Mouse (Mus musculus) C2C12 (cell line): Measurements from ENCODE around the gene Rpl19.

Experiments used
- CTCF ChIP-seq: IDR thresholded peaks from one replicate; pipeline ENCODE4 v1.5.1; 2011; ENCODE audit not compliant: control insufficient read depth, insufficient read depth, insufficient read length
- FOSL1 ChIP-seq: IDR thresholded peaks from one replicate; pipeline ENCODE4 v1.8.0; 2011; ENCODE audit warnings: mild to moderate bottlenecking, low read length; ENCODE audit not compliant: poor library complexity, insufficient read depth, severe bottlenecking
- MYOD1 ChIP-seq: IDR thresholded peaks from one replicate; pipeline ENCODE4 v1.6.1; 2011; ENCODE audit warnings: low read depth; ENCODE audit not compliant: control insufficient read depth, insufficient read length
- MYOG ChIP-seq: IDR thresholded peaks from one replicate; pipeline ENCODE4 v1.6.1; 2011; ENCODE audit not compliant: control insufficient read depth, insufficient read length; ENCODE audit errors: extremely low read depth
- USF1 ChIP-seq: IDR thresholded peaks from one replicate; pipeline ENCODE4 v1.6.1; 2011; ENCODE audit warnings: low read depth, mild to moderate bottlenecking, control low read depth, moderate library complexity

- TF ChIP-seq CTCF (no peak), USF1 (no peak), MYOD1 (no peak), FOSL1 (no peak), MYOG (no peak)
Observed at GRCm38 (mm10) chr11:98019883-98020610, 6.5 kb upstream of the Rpl19 start.
